Mouse (Mus musculus) heart, embryonic 16.5 days (tissue): Measurements from ENCODE around the gene Fbxo2. TPM values are rescaled to one million over a fixed set of nuclear protein-coding genes. Genes with fewer than 3 reads are reported as not detected.

Experiments used
- ATAC-seq: fragments of 200-750 bp; cut with Nextera tagmentation; replicated peaks from 2 replicates; pipeline ENCODE4 v1.8.0; 2017; ENCODE audit warnings: moderate number of reproducible peaks; ENCODE audit not compliant: insufficient read depth, low FRiP score; ENCODE audit errors: extremely low read depth
- H3K27ac ChIP-seq: fragments of 300-500 bp; sonication (generic); 2 replicates; pipeline ENCODE4 v1.5.1; 2014; ENCODE audit warnings: mild to moderate bottlenecking, low read length, control low read depth, moderate library complexity
- H3K27me3 ChIP-seq: fragments of 300-500 bp; sonication (generic); 2 replicates; pipeline ENCODE4 v1.6.1; 2014; ENCODE audit warnings: low read length, mixed read lengths; ENCODE audit not compliant: control insufficient read depth, insufficient read depth
- H3K36me3 ChIP-seq: fragments of 300-500 bp; sonication (generic); 2 replicates; pipeline ENCODE4 v1.6.1; 2014; ENCODE audit not compliant: control insufficient read depth, insufficient read depth
- H3K4me1 ChIP-seq: fragments of 300-500 bp; sonication (generic); 2 replicates; pipeline ENCODE4 v1.6.1; 2014; ENCODE audit warnings: low read length, mixed read lengths; ENCODE audit not compliant: control insufficient read depth, insufficient read depth
- H3K4me2 ChIP-seq: fragments of 300-500 bp; sonication (generic); 2 replicates; pipeline ENCODE4 v1.6.1; 2014; ENCODE audit warnings: low read depth, mild to moderate bottlenecking, control low read depth, low read length
- H3K4me3 ChIP-seq: fragments of 300-500 bp; sonication (generic); 2 replicates; pipeline ENCODE4 v1.5.1; 2014; ENCODE audit warnings: mild to moderate bottlenecking, control low read depth, low read length
- H3K9ac ChIP-seq: fragments of 300-500 bp; sonication (generic); 2 replicates; pipeline ENCODE4 v1.6.1; 2014; ENCODE audit warnings: low read length, control low read depth
- H3K9me3 ChIP-seq: fragments of 300-500 bp; sonication (generic); replicated peaks from 2 replicates; pipeline ENCODE4 v1.6.1; 2016; ENCODE audit warnings: low read length; ENCODE audit not compliant: control insufficient read depth
- WGBS: fragments of 180-500 bp; shearing (Covaris S2); extraction: QIAGEN DNeasy Blood & Tissue Kit; methylation state at CpG from one replicate; pipeline ENCODE4 v1.1.7; 2014; 5-methylcytosine and 5-hydroxymethylcytosine counted together
- polyA plus RNA-seq: library from polyadenylated mRNA; unstranded; fragments of >200 nt; fragmentation: Nextera tagmentation; extraction: Ambion mirVana; gene quantifications from 2 replicates; pipeline ENCODE4 v1.2.1, GENCODE M21; 2015

Fbxo2 gene
- polyA plus RNA-seq, 1 experiment from 2014 or later = 0.60 TPM

DNA sequence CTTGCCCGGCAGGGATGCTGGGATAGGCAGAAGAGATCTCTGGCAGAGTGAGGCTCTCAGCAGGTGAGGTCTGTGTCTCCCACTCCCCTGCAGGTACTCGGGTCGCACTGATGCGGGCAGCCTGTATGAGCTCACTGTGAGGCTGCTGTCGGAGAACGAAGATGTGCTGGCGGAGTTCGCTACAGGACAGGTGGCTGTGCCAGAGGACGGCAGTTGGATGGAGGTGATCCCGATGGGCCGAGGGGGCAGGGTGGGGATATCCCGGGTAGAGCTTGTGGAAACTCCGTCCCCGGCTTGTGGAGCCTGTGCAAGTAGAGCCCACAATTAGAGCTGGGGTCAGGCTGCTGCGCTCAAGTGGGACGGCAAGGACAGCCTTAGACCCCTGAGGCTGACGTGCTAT, 5.1 kb downstream of the Fbxo2 start:
- ATAC-seq = no peak
- WGBS = 10% methylated on average over 17 of the region's 17 CpGs
- no peaks in the 10 kb centered on the region for H3K9me3 ChIP-seq

GRCm38 (mm10) chr4:148166431-148166830, 6.0 kb downstream of the Fbxo2 start:
- 4% methylated on average over 10 of the region's 10 CpGs for WGBS

More for the DNA sequence above, 5.1 kb downstream of the Fbxo2 start:
- Histone ChIP-seq H3K4me1 (peaks cover 7% of the 10 kb centered on the region; the same call in 1 of the 2 replicates), H3K4me3 (no peak overlapping the region), H3K9ac (no peak overlapping the region), H3K27ac (no peak overlapping the region), H3K36me3 (no peaks in the 10 kb centered on the region), H3K27me3 (peaks cover 79% of the 10 kb centered on the region), H3K4me2 (no peak overlapping the region)

DNA sequence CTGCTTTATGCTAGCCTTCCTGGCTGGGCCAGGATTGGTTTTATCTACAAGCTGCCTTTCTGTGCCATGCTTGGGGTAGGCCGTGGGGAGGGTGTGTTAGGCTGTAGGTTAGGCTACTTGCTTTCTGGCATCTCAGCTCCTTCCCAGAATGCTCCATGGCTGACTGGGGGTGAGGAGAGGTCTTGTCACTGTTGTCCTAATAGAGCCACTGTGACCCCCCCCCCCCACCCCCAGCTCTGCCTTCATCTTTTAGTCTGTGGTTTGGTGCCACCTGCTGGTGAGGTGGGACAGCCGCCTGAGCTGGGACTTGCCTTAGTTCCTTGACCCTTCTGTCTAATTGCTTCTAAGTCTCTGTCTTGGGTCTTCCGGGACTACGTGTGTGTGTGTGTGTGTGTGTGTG, 6.6 kb downstream of the Fbxo2 start:
- H3K4me2 ChIP-seq = no peak overlapping the region
- no peak overlapping the region for H3K27ac ChIP-seq
- H3K27me3 ChIP-seq = peaks cover 76% of the 10 kb centered on the region
- no peaks in the 10 kb centered on the region for H3K9me3 ChIP-seq
- no peak for ATAC-seq
- peaks cover 7% of the 10 kb centered on the region; the same call in 1 of the 2 replicates for H3K4me1 ChIP-seq
- no peak overlapping the region for H3K4me3 ChIP-seq
- no peak overlapping the region for H3K9ac ChIP-seq
- H3K36me3 ChIP-seq = no peaks in the 10 kb centered on the region
- 24% methylated on average over 4 of the region's 4 CpGs for WGBS

More at GRCm38 (mm10) chr4:148166431-148166830, 6.0 kb downstream of the Fbxo2 start:
- H3K4me3 ChIP-seq = no peak overlapping the region
- no peak overlapping the region for H3K4me2 ChIP-seq
- H3K27me3 ChIP-seq = peaks cover 77% of the 10 kb centered on the region
- H3K9ac ChIP-seq = no peak overlapping the region
- H3K9me3 ChIP-seq = no peaks in the 10 kb centered on the region
- H3K27ac ChIP-seq = no peak overlapping the region
- H3K4me1 ChIP-seq = peaks cover 7% of the 10 kb centered on the region; the same call in 1 of the 2 replicates
- H3K36me3 ChIP-seq = no peaks in the 10 kb centered on the region
- ATAC-seq = no peak

DNA sequence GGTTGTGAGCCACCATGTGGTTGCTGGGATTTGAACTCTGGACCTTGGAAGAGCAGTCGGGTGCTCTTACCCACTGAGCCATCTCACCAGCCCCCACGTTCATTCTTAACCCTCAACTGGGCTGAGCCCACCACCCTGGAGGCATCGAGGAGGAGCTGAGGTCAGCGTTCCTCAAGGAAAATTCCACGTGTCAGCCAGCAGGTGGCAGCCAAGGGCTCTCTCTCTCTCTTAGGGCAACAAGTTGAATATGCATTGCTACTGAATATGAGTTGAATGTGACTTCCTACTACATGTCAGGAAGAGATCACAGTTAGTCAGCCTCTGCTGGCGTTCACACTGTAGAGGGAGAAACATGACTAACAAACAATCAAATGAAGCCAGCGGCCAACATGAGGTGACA, 7.9 kb downstream of the Fbxo2 start:
- Histone ChIP-seq H3K4me2 (no peak overlapping the region), H3K27ac (no peak overlapping the region), H3K4me3 (no peak overlapping the region), H3K9me3 (no peaks in the 10 kb centered on the region), H3K36me3 (no peaks in the 10 kb centered on the region), H3K4me1 (peaks cover 7% of the 10 kb centered on the region; the same call in 1 of the 2 replicates), H3K9ac (no peak overlapping the region), H3K27me3 (peaks cover 76% of the 10 kb centered on the region)
- no peak for ATAC-seq
- WGBS = 22% methylated on average over 7 of the region's 7 CpGs

DNA sequence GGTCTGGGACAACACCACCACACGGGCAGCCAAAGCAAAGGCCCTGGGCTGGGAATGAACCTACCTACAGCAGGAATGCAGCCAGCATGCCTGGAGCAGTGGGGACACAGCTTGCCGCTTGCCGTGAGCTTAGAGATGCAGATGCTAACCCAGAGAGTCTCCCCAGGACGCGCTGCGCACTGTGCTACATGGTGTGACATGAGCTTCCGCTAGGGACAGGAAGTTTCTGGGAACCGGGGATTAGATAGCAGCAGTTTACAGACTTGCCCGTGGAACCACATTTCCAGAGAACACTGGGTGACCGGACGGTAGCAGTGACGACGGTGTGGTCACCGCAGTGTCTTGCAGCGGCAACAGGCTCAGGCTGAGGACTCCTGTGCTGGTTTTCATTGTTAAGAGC, 9.2 kb downstream of the Fbxo2 start:
- WGBS = 13% methylated on average over 15 of the region's 15 CpGs
- peaks cover 1% of the 10 kb centered on the region; the same call in 1 of the 2 replicates for H3K9me3 ChIP-seq
- H3K27me3 ChIP-seq = peaks cover 76% of the 10 kb centered on the region
- no peak overlapping the region for H3K27ac ChIP-seq
- H3K36me3 ChIP-seq = no peaks in the 10 kb centered on the region
- no peak overlapping the region for H3K9ac ChIP-seq
- H3K4me3 ChIP-seq = no peak overlapping the region
- ATAC-seq = no peak
- no peak overlapping the region for H3K4me2 ChIP-seq
- H3K4me1 ChIP-seq = no peaks in the 10 kb centered on the region

DNA sequence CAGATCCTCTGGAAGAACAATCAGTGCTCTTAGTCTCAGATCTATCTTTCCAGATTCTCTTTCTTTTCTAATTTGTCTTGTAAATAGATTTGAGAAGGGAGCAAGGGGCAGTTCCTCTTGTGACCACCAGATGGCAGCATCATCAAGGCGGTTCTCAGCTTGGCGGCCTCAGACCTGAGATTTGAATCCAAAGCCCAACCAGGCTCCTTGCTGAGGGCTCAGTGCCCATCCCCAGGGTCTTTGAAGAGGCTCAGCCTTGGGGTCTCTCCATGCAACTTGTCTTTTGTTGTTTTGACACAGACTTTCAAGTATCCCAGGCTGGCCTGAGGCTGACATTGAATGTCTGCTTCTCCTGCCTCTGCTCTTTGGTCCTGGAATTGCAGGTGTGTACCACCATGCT, 10.4 kb downstream of the Fbxo2 start:
- Histone ChIP-seq H3K9me3 (peaks cover 5% of the 10 kb centered on the region), H3K36me3 (no peaks in the 10 kb centered on the region), H3K9ac (no peak overlapping the region), H3K4me1 (no peaks in the 10 kb centered on the region), H3K27me3 (peaks cover 77% of the 10 kb centered on the region), H3K27ac (no peak overlapping the region), H3K4me3 (no peak overlapping the region), H3K4me2 (no peak overlapping the region)
- no peak for ATAC-seq
- WGBS = 2% methylated on average over 2 of the region's 2 CpGs

DNA sequence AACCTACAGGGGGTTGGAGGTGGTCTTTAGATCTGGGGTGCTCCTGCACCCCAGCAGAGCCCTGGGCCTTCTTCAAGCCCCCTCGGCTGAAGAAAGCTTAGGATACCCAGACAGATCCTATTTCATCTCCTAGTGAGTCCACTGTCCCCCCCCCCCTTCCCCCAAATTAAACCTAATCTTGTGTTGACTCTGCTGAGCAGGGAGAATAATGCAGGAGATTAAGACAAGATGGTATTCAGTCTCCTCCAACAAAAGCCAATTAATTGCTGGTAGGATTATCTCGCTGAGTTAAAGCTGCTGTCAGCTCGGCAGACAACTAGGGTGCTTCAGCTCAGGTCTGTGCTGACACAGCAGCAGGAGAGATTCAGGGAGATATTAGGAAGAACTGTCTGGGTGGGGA, 10.8 kb downstream of the Fbxo2 start:
- Histone ChIP-seq H3K4me1 (no peaks in the 10 kb centered on the region), H3K36me3 (no peaks in the 10 kb centered on the region), H3K4me3 (no peak overlapping the region), H3K4me2 (no peak overlapping the region), H3K9ac (no peak overlapping the region), H3K27me3 (peaks cover 77% of the 10 kb centered on the region), H3K9me3 (peaks cover 5% of the 10 kb centered on the region), H3K27ac (no peak overlapping the region)
- WGBS = 35% methylated on average over 3 of the region's 3 CpGs
- no peak for ATAC-seq

GRCm38 (mm10) chr4:148173811-148174494, 13.5 kb downstream of the Fbxo2 start:
- peaks cover 5% of the 10 kb centered on the region for H3K9me3 ChIP-seq
- no peaks in the 10 kb centered on the region for H3K36me3 ChIP-seq
- no peak overlapping the region for H3K4me3 ChIP-seq
- no peak for ATAC-seq
- peaks cover 74% of the 10 kb centered on the region for H3K27me3 ChIP-seq
- H3K27ac ChIP-seq = no peak overlapping the region
- H3K9ac ChIP-seq = no peak overlapping the region
- WGBS = 2% methylated on average over 30 of the region's 30 CpGs
- no peaks in the 10 kb centered on the region for H3K4me1 ChIP-seq
- no peak overlapping the region for H3K4me2 ChIP-seq

GRCm38 (mm10) chr4:148174495-148174862, 14.1 kb downstream of the Fbxo2 start:
- Histone ChIP-seq H3K27ac (no peak overlapping the region), H3K27me3 (peaks cover 73% of the 10 kb centered on the region), H3K36me3 (no peaks in the 10 kb centered on the region), H3K4me2 (no peak overlapping the region), H3K4me3 (no peak overlapping the region), H3K9ac (no peak overlapping the region), H3K4me1 (no peaks in the 10 kb centered on the region), H3K9me3 (peaks cover 5% of the 10 kb centered on the region)
- WGBS = 10% methylated on average over 12 of the region's 12 CpGs
- no peak for ATAC-seq
